Mouse (Mus musculus) midbrain, postnatal 0 days (tissue): ENCODE data around the gene Lnpep. TPM values are rescaled to one million over a fixed set of nuclear protein-coding genes. Genes with fewer than 3 reads are reported as not detected.
"Not testable (repeated sequence)": the region's sequence is repeated elsewhere in the genome, so short reads cannot be mapped to it uniquely, and the experiment has no call there.

Experiments used
- ATAC-seq: fragments of 200-750 bp; cut with Nextera tagmentation; 2 replicates; pipeline ENCODE4 v1.8.0; 2017; ENCODE audit warnings: moderate number of reproducible peaks, mild to moderate bottlenecking, moderate TSS enrichment, moderate library complexity; ENCODE audit not compliant: low FRiP score
- DNase-seq: peaks from one replicate; pipeline ENCODE4 v3.0.0-alpha.2; 2015; ENCODE audit warnings: low spot score
- H3K27ac ChIP-seq: fragments of 300-500 bp; sonication (generic); 2 replicates; pipeline ENCODE4 v1.5.1; 2014; ENCODE audit warnings: low read depth, mild to moderate bottlenecking, low read length, mixed read lengths
- H3K27me3 ChIP-seq: fragments of 300-500 bp; sonication (generic); 2 replicates; pipeline ENCODE4 v1.6.1; 2014; ENCODE audit warnings: low read length, control low read depth, mixed read lengths; ENCODE audit not compliant: insufficient read depth
- H3K36me3 ChIP-seq: fragments of 300-500 bp; sonication (generic); 2 replicates; pipeline ENCODE4 v1.6.1; 2014; ENCODE audit warnings: low read length, control low read depth, mixed read lengths; ENCODE audit not compliant: insufficient read depth
- H3K4me1 ChIP-seq: fragments of 300-500 bp; sonication (generic); 2 replicates; pipeline ENCODE4 v1.6.1; 2014; ENCODE audit warnings: mild to moderate bottlenecking, control low read depth, antibody characterized with exemption, low read length, mixed read lengths; ENCODE audit not compliant: insufficient read depth
- H3K4me2 ChIP-seq: fragments of 300-500 bp; sonication (generic); 2 replicates; pipeline ENCODE4 v1.6.1; 2014; ENCODE audit warnings: low read depth, mild to moderate bottlenecking, low read length, mixed read lengths; ENCODE audit not compliant: poor library complexity, severe bottlenecking
- H3K4me3 ChIP-seq: fragments of 300-500 bp; sonication (generic); 2 replicates; pipeline ENCODE4 v1.5.1; 2014; ENCODE audit warnings: low read depth, mild to moderate bottlenecking, low read length, moderate library complexity
- H3K9ac ChIP-seq: fragments of 300-500 bp; sonication (generic); replicated peaks from 2 replicates; pipeline ENCODE4 v1.6.1; 2014; ENCODE audit warnings: mild to moderate bottlenecking, low read length, moderate library complexity, mixed read lengths; ENCODE audit not compliant: poor library complexity, severe bottlenecking
- H3K9me3 ChIP-seq: fragments of 300-500 bp; sonication (generic); 2 replicates; pipeline ENCODE4 v1.6.1; 2016; ENCODE audit warnings: low read length, control low read depth
- CTCF ChIP-seq: IDR thresholded peaks from 2 replicates; pipeline ENCODE4 v1.5.1; 2016; ENCODE audit warnings: antibody characterized with exemption, mild to moderate bottlenecking
- WGBS: fragments of 180-500 bp; shearing (Covaris S2); extraction: QIAGEN DNeasy Blood & Tissue Kit; methylation state at CpG from one replicate; pipeline ENCODE4 v1.1.7; 2014; 5-methylcytosine and 5-hydroxymethylcytosine counted together
- polyA plus RNA-seq: library from polyadenylated mRNA; unstranded; fragments of >200 nt; fragmentation: Nextera tagmentation; extraction: Ambion mirVana; gene quantifications from 2 replicates; pipeline ENCODE4 v1.2.1, GENCODE M21; 2015
- total RNA-seq: library from RNA; depleted of rRNA; stranded (reverse); fragments of >200 nt; gene quantifications from 2 replicates; pipeline ENCODE4 v1.2.3, GENCODE M21; 2014

The Lnpep gene
- total and polyA plus RNA-seq, 2 experiments from 2014 or later, result 6.2 to 24.5 TPM

DNA sequence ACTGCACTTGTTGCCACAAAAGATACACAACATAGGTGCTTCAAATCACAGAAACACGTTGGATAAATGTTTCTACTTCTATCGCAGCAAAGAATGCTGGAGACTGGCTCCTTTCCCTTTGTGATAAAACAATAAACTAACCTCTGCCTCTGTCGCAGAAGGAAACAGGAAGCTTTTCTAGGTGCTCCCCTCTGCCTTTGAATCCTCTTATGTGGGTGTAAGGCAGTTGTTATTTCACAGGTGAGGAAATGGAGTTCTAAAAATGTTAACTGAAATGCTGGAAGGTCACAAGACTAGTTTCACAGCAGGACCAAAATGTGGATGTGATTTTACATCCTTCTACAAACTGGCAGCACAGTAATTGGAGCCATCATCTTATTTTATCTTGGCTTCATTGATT lies 11.3 kb upstream of the Lnpep start:
- Histone ChIP-seq H3K27me3 (no peaks in the 10 kb centered on the region), H3K9me3 (no peaks in the 10 kb centered on the region), H3K27ac (no peak overlapping the region), H3K4me3 (no peak overlapping the region), H3K36me3 (no peaks in the 10 kb centered on the region), H3K9ac (no peak overlapping the region), H3K4me2 (no peak overlapping the region), H3K4me1 (no peaks in the 10 kb centered on the region)
- DNase-seq (no peak), ATAC-seq (no peak)
- no peak for TF ChIP-seq CTCF
- 38% methylated on average over 3 of the region's 3 CpGs for WGBS

DNA sequence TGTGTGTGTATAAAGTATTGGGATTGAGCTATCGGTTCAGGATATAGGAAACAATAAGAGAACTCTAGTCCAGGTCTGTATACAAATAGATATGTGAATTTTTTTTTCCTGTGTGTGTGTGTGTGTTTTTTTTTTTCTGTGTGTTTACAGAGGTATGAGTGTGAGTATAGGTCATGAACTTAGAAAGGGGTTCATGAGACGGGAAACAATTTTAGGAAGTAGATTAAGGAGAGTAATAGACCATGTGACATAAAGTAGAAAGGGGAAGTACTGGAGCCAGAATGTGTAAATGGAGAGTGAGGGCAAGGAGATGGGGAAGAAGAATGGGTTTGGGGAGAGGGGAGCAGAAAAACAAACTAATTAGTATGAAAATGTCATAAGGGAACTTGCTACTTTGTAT lies 9.2 kb upstream of the Lnpep start:
- H3K27me3 ChIP-seq, result no peaks in the 10 kb centered on the region
- ATAC-seq (no peak), DNase-seq (no peak)
- no peaks in the 10 kb centered on the region for H3K9me3 ChIP-seq
- WGBS, result 89% methylated on average over 2 of the region's 2 CpGs
- H3K9ac ChIP-seq, result no peak overlapping the region
- H3K4me3 ChIP-seq, result no peak overlapping the region
- H3K27ac ChIP-seq, result no peak overlapping the region
- H3K4me1 ChIP-seq, result no peaks in the 10 kb centered on the region
- TF ChIP-seq CTCF, result no peak
- H3K4me2 ChIP-seq, result no peak overlapping the region
- no peaks in the 10 kb centered on the region for H3K36me3 ChIP-seq

DNA sequence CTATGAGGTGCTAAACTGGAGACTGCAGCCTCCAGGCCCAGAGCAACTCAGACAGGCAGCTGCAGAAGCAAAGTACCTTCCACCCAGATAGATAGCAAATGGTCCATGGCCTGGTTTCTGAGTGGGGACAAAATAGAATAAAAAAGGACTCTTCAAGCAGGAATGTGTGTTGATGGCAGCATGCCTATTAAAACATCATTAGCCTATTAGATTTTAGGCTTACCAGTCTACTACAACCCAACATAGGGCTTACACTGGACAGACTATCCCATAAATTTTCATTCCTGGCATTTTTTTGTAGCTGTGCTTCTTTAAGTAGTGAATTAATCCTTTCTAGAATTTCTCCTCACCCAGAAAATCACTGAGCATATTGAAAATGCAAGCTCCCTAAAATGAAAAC lies 7.1 kb upstream of the Lnpep start:
- no peak for TF ChIP-seq CTCF
- no peaks in the 10 kb centered on the region for H3K9me3 ChIP-seq
- no peak overlapping the region for H3K27ac ChIP-seq
- DNase-seq (no peak), ATAC-seq (no peak)
- no peak overlapping the region for H3K9ac ChIP-seq
- no peak overlapping the region for H3K4me3 ChIP-seq
- no peaks in the 10 kb centered on the region for H3K27me3 ChIP-seq
- H3K4me1 ChIP-seq, result no peaks in the 10 kb centered on the region
- H3K36me3 ChIP-seq, result no peaks in the 10 kb centered on the region
- no peak overlapping the region for H3K4me2 ChIP-seq

DNA sequence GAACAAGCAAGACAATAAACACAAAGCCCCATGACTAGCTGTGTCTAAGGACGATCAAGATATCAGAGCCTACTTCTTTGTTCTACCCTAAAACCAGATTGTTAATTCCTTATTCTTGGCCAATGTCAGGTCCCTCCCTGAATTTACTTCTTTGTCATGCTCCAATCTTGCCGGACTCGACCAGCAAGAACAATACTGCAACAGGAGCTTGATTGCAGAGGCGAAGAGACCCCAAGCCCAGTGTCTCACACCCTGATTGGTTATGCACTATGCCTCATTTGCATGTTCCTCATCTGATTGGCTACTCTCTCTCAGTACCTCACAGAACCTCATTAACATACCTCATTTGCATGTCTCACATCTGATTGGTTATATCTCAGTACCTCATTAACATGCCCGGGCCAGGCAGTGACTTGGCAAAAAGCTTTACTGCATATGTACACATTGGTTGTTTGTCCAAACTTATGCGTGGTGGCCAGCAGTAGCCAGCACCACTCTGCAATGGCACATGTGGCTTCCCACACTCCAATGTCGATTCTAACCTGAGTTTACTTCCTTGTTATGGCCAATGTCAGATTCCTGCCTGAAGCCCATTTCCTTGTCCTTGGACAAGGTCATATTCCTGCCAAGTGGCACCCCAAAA lies 3.5 kb upstream of the Lnpep start:
- not testable (repeated sequence) for H3K4me3 ChIP-seq, ATAC-seq, H3K4me1 ChIP-seq, H3K27ac ChIP-seq, H3K27me3 ChIP-seq, H3K36me3 ChIP-seq, DNase-seq, H3K9ac ChIP-seq, H3K9me3 ChIP-seq, H3K4me2 ChIP-seq
- WGBS, result 91% methylated on average over 7 of the region's 7 CpGs

DNA sequence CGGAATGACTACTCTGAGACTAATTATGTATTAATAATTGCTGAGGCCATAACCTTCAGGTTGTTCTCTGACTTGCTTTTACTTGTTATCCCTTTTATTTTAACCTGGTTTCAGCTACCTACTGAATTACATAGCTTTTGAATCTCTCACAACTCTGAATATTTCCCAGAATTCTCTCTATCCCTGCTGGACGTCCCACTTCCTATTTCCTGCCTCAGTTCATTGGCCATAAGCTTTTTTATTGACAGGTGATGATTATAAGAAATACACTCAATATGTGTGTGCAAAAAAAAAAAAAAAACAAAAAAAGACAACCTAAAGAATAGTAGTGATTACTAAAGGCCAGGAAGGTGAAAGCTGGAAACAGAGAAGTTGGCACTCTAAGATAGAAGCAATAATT lies 2.7 kb upstream of the Lnpep start:
- Histone ChIP-seq H3K36me3 (no peaks in the 10 kb centered on the region), H3K4me2 (no peak overlapping the region), H3K9ac (no peak overlapping the region), H3K27me3 (no peaks in the 10 kb centered on the region), H3K4me1 (peaks cover 5% of the 10 kb centered on the region; the same call in 1 of the 2 replicates), H3K4me3 (no peak overlapping the region), H3K9me3 (no peaks in the 10 kb centered on the region), H3K27ac (no peak overlapping the region)
- 94% methylated on average over 2 of the region's 2 CpGs for WGBS
- no peak for ATAC-seq
- TF ChIP-seq CTCF, result no peak
- no peak for DNase-seq

DNA sequence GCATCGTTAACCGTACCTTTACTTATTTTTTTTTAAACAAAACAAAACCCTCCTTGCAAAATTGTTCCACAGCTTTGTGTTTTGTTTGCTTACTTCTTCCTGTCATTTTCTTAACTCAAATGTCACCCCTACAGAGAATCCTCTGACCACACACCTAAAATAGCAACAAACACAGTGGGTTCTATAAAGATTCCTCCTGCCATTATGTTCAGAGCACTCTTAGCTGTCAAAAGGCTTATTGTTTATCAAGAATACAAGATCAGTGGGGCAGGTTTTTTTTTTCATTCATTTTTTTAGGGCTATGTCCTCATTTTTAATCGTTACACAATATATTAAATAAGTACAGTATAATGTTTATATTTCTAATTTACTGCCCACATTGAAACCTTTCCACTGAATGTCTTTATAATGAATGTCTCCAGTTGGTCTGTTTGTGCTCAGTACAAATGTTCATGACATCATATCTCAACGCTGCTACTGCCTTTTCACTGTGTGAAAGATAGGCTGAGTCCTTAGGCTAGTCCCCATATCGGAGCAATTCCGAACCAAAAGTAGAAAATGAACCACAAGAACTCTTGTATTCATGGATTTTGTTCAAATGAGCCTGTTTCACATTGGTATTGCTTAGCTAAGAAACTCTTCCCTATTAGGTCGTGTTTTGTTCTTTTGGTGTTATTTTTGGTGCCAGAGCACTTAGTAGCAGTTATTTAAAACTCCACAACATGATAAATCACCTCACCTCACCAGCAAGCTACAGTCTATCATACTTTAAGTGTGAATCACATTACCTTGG lies 1.2 kb upstream of the Lnpep start:
- 45% methylated on average over 7 of the region's 7 CpGs for WGBS
- no peak for DNase-seq

More for the DNA sequence above, 1.2 kb upstream of the Lnpep start:
- no peak for ATAC-seq
- H3K36me3 ChIP-seq, result no peaks in the 10 kb centered on the region
- H3K9ac ChIP-seq, result peak overlapping the region; percentile 94; the same call in 1 of the 2 replicates
- no peak for TF ChIP-seq CTCF
- H3K4me3 ChIP-seq, result peak overlapping the region; percentile 89
- H3K27ac ChIP-seq, result peak overlapping the region; percentile 99
- no peaks in the 10 kb centered on the region for H3K27me3 ChIP-seq
- H3K4me2 ChIP-seq, result peak overlapping the region; percentile 55
- H3K9me3 ChIP-seq, result no peaks in the 10 kb centered on the region
- H3K4me1 ChIP-seq, result peaks cover 5% of the 10 kb centered on the region; the same call in 1 of the 2 replicates
